Mouse (Mus musculus) MEL (cell line): Measurements from ENCODE around the gene Fam160a1. TPM values are rescaled to one million over a fixed set of nuclear protein-coding genes. Genes with fewer than 3 reads are reported as not detected.

Experiments
- DNase-seq: peaks from one replicate; pipeline ENCODE4 v3.0.0; 2011; ENCODE audit warnings: low read depth, low spot score
- H3K27ac ChIP-seq: 2 replicates; pipeline ENCODE4 v1.5.1; 2012; ENCODE audit warnings: low read depth, mild to moderate bottlenecking, control low read depth, low read length, moderate library complexity; ENCODE audit not compliant: control insufficient read depth
- H3K27me3 ChIP-seq, 2 experiments: fragments of 150-350 bp in 1 of 2; sonication (generic) in 1 of 2; 2 replicates each; pipeline ENCODE4 v1.6.1; 2012; ENCODE audit warnings: low read length in 2 of 2, mild to moderate bottlenecking in 2 of 2, improper control_type of control experiment in 1 of 2, moderate library complexity in 1 of 2; ENCODE audit not compliant: insufficient read depth in 2 of 2, control insufficient read depth in 1 of 2
- H3K36me3 ChIP-seq, 2 experiments: 2 replicates each; pipeline ENCODE4 v1.6.1; 2012 to 2014; ENCODE audit warnings: low read length in 2 of 2, improper control_type of control experiment in 1 of 2, inconsistent platforms in 1 of 2, mild to moderate bottlenecking in 1 of 2; ENCODE audit not compliant: insufficient read depth in 2 of 2, control insufficient read depth in 1 of 2
- H3K4me1 ChIP-seq, 2 experiments: fragments of 150-350 bp in 1 of 2; sonication (generic) in 1 of 2; 2 replicates each; pipeline ENCODE4 v1.6.1; 2012; ENCODE audit warnings: low read length in 2 of 2, improper control_type of control experiment in 1 of 2, mild to moderate bottlenecking in 1 of 2; ENCODE audit not compliant: insufficient read depth in 2 of 2, control insufficient read depth in 1 of 2
- H3K4me3 ChIP-seq, 2 experiments: fragments of 150-350 bp in 1 of 2; sonication (generic) in 1 of 2; 2 replicates each; pipeline ENCODE4 v1.5.1; 2012; ENCODE audit warnings: low read depth in 2 of 2, low read length in 2 of 2, mild to moderate bottlenecking in 2 of 2, moderate library complexity in 2 of 2, control low read depth in 1 of 2, improper control_type of control experiment in 1 of 2; ENCODE audit not compliant: control insufficient read depth in 1 of 2, insufficient read depth in 1 of 2
- H3K79me2 ChIP-seq: 2 replicates; pipeline ENCODE4 v1.6.1; 2012; ENCODE audit warnings: mild to moderate bottlenecking, low read length, moderate library complexity; ENCODE audit not compliant: control insufficient read depth, poor library complexity, insufficient read depth
- H3K9ac ChIP-seq: 2 replicates; pipeline ENCODE4 v1.6.1; 2012; ENCODE audit warnings: low read depth, mild to moderate bottlenecking, control low read depth, low read length, moderate library complexity; ENCODE audit not compliant: control insufficient read depth, poor library complexity, severe bottlenecking
- H3K9me3 ChIP-seq: fragments of 150-350 bp; sonication (generic); replicated peaks from 2 replicates; pipeline ENCODE4 v1.6.1; 2012; ENCODE audit warnings: mild to moderate bottlenecking, low read length, improper control_type of control experiment, moderate library complexity; ENCODE audit not compliant: insufficient read depth
- BHLHE40 ChIP-seq: IDR thresholded peaks from 2 replicates; pipeline ENCODE4 v1.6.1; 2012; ENCODE audit warnings: low read depth, mild to moderate bottlenecking, inconsistent platforms, low read length, improper control_type of control experiment, borderline replicate concordance
- CTCF ChIP-seq, 3 experiments: IDR thresholded peaks in 2 of 3; conservative IDR thresholded peaks in 1 of 3; 2 replicates each; pipeline ENCODE4 v1.5.1; 2011 to 2012; ENCODE audit warnings: low read length in 3 of 3, low read depth in 2 of 3, mild to moderate bottlenecking in 2 of 3, improper control_type of control experiment in 1 of 3, inconsistent platforms in 1 of 3, mixed read lengths in 1 of 3, moderate library complexity in 1 of 3; ENCODE audit not compliant: control insufficient read depth in 1 of 3, insufficient read depth in 1 of 3, poor library complexity in 1 of 3, severe bottlenecking in 1 of 3
- E2F4 ChIP-seq: IDR thresholded peaks from 2 replicates; pipeline ENCODE4 v1.6.1; 2011; ENCODE audit warnings: low read depth, low read length, improper control_type of control experiment, borderline replicate concordance
- ETS1 ChIP-seq: IDR thresholded peaks from 2 replicates; pipeline ENCODE4 v1.6.1; 2012; ENCODE audit warnings: low read depth, mild to moderate bottlenecking, inconsistent platforms, low read length, improper control_type of control experiment, moderate library complexity
- GATA1 ChIP-seq: IDR thresholded peaks from 2 replicates; pipeline ENCODE4 v1.6.1; 2011; ENCODE audit warnings: low read depth, low read length, improper control_type of control experiment
- HCFC1 ChIP-seq: IDR thresholded peaks from 2 replicates; pipeline ENCODE4 v1.6.1; 2012; ENCODE audit warnings: low read depth, mild to moderate bottlenecking, inconsistent platforms, low read length, improper control_type of control experiment, moderate library complexity
- MAZ ChIP-seq: IDR thresholded peaks from 2 replicates; pipeline ENCODE4 v1.6.1; 2012; ENCODE audit warnings: low read depth, mild to moderate bottlenecking, inconsistent platforms, low read length, improper control_type of control experiment
- MYC ChIP-seq: IDR thresholded peaks from 2 replicates; pipeline ENCODE4 v1.6.1; 2011; ENCODE audit warnings: low read depth, mild to moderate bottlenecking, low read length, improper control_type of control experiment, moderate library complexity
- NELFE ChIP-seq: IDR thresholded peaks from 2 replicates; pipeline ENCODE4 v1.6.1; 2011; ENCODE audit warnings: low read depth, low read length, improper control_type of control experiment
- NRF1 ChIP-seq: IDR thresholded peaks from 2 replicates; pipeline ENCODE4 v1.6.1; 2014; ENCODE audit warnings: low read depth, mild to moderate bottlenecking, inconsistent platforms, low read length, improper control_type of control experiment, moderate library complexity; ENCODE audit not compliant: poor library complexity, insufficient read depth, severe bottlenecking
- POLR2AphosphoS2 ChIP-seq: IDR thresholded peaks from 2 replicates; pipeline ENCODE4 v1.6.1; 2011; ENCODE audit warnings: low read length, improper control_type of control experiment
- POLR2AphosphoS5 ChIP-seq: IDR thresholded peaks from 2 replicates; pipeline ENCODE4 v1.6.1; 2012; ENCODE audit warnings: low read depth, borderline replicate concordance, mild to moderate bottlenecking, inconsistent platforms, low read length, moderate library complexity, mixed read lengths
- RAD21 ChIP-seq: IDR thresholded peaks from 2 replicates; pipeline ENCODE4 v1.6.1; 2011; ENCODE audit warnings: mild to moderate bottlenecking, low read depth, low read length, improper control_type of control experiment
- SMC3 ChIP-seq: IDR thresholded peaks from 2 replicates; pipeline ENCODE4 v1.6.1; 2011; ENCODE audit warnings: low read depth, low read length, improper control_type of control experiment
- TAL1 ChIP-seq: IDR thresholded peaks from 2 replicates; pipeline ENCODE4 v1.6.1; 2012; ENCODE audit warnings: mild to moderate bottlenecking, inconsistent platforms, low read length, moderate library complexity, mixed read lengths
- UBTF ChIP-seq: IDR thresholded peaks from 2 replicates; pipeline ENCODE4 v1.6.1; 2012; ENCODE audit warnings: low read depth, mild to moderate bottlenecking, inconsistent platforms, low read length, improper control_type of control experiment, moderate library complexity, borderline replicate concordance; ENCODE audit not compliant: insufficient read depth
- USF1 ChIP-seq: IDR thresholded peaks from 2 replicates; pipeline ENCODE4 v1.6.1; 2014; ENCODE audit warnings: low read depth, mild to moderate bottlenecking, inconsistent platforms, low read length, improper control_type of control experiment, moderate library complexity
- ZC3H11A ChIP-seq: IDR thresholded peaks from 2 replicates; pipeline ENCODE4 v1.6.1; 2012; ENCODE audit warnings: low read depth, mild to moderate bottlenecking, inconsistent platforms, low read length, improper control_type of control experiment
- ZKSCAN1 ChIP-seq: IDR thresholded peaks from 2 replicates; pipeline ENCODE4 v1.6.1; 2012; ENCODE audit warnings: low read depth, mild to moderate bottlenecking, inconsistent platforms, low read length, improper control_type of control experiment, moderate library complexity
- ZMIZ1 ChIP-seq: IDR thresholded peaks from 2 replicates; pipeline ENCODE4 v1.6.1; 2012; ENCODE audit warnings: low read depth, mild to moderate bottlenecking, inconsistent platforms, low read length, improper control_type of control experiment, moderate library complexity
- ZNF384 ChIP-seq: IDR thresholded peaks from 2 replicates; pipeline ENCODE4 v1.6.1; 2012; ENCODE audit warnings: low read depth, mild to moderate bottlenecking, inconsistent platforms, low read length, improper control_type of control experiment
- polyA plus RNA-seq, 2 experiments: library from polyadenylated mRNA; stranded (reverse) in 1 of 2; unstranded in 1 of 2; fragments of >175 nt in 1 of 2; fragments of >200 nt in 1 of 2; gene quantifications; 2 replicates each; pipeline versions ENCODE4 v1.2.1 to v1.2.4; 2012; ENCODE audit warnings: low replicate concordance in 2 of 2, low read depth in 1 of 2; ENCODE audit not compliant: insufficient read length in 2 of 2, insufficient read depth in 1 of 2, missing spikeins in 1 of 2
- total RNA-seq: library from RNA; depleted of rRNA; stranded (reverse); fragments of 300-350 nt; gene quantifications from 2 replicates; pipeline ENCODE4 v1.2.3, GENCODE M21; 2012

Fam160a1 gene
- total and polyA plus RNA-seq, 3 experiments = not detected

DNA sequence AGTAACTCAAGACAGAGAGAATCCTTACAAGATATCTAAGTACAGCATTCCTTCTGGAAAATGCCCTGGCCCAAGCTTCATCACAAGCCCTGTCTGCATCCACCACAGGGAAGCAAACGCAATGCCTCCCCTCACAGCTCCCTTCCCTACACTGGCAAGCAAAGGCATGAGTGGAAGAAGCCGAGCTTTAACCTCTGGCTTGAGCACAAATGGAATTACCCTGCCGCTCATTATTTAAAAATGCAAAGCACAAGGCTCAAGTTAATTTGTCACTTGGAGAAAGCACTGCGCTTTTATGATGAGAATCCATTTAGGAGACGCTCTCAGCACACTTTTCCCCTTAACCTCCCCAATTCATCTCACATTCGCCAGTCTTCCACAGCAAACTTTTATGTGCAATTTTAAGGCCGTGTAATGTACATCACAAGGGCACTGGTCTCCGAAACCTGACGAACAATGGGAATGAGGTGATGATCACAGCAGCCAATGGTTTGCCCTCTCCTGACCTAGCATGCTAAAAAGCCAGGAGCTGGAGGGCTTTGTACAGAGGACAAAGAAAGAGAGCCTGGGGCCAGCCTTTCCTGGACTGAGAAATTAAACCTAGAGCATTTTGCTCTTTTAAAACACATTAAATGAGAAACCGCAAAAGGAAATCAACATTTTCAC is 15.5 kb upstream of the Fam160a1 start:
- TF ChIP-seq TAL1 = no peak
- TF ChIP-seq POLR2AphosphoS5 = no peak
- no peak for TF ChIP-seq NELFE
- no peak for TF ChIP-seq SMC3
- no peak for TF ChIP-seq MAZ
- no peak for TF ChIP-seq POLR2AphosphoS2
- no peak for TF ChIP-seq HCFC1
- no peak for TF ChIP-seq GATA1
- TF ChIP-seq ZNF384 = no peak
- no peak for TF ChIP-seq NRF1
- no peak for TF ChIP-seq ZMIZ1
- no peak for TF ChIP-seq BHLHE40
- no peak for TF ChIP-seq RAD21
- no peak for TF ChIP-seq ZKSCAN1
- TF ChIP-seq ETS1 = no peak
- TF ChIP-seq UBTF = no peak
- TF ChIP-seq ZC3H11A = no peak
- no peak for TF ChIP-seq CTCF (IDR thresholded peaks at IDR 0.05 in 2 of 3, conservative IDR thresholded peaks at IDR 0.05 in 1 of 3; ENCODE audit: control insufficient read depth in 1 of 3, insufficient read depth in 1 of 3, low read depth in 2 of 3, low read length in 3 of 3, poor library complexity in 1 of 3, severe bottlenecking in 1 of 3)
- no peak for TF ChIP-seq MYC
- no peak for TF ChIP-seq USF1
- Histone ChIP-seq H3K9me3 (no peaks in the 10 kb centered on the region), H3K4me3 (no peak overlapping the region), H3K9ac (no peak overlapping the region), H3K36me3 (no peaks in the 10 kb centered on the region), H3K27ac (no peak overlapping the region), H3K79me2 (no peaks in the 10 kb centered on the region), H3K4me1 (no peaks in the 10 kb centered on the region), H3K27me3 (no peaks in the 10 kb centered on the region)
- no peak for DNase-seq

GRCm38 (mm10) chr3:85831785-85832184 is 14.7 kb upstream of the Fam160a1 start:
- DNase-seq = no peak
- no peak for TF ChIP-seq NRF1
- TF ChIP-seq HCFC1 = no peak
- TF ChIP-seq E2F4 = no peak
- no peak overlapping the region for H3K4me3 ChIP-seq
- no peaks in the 10 kb centered on the region for H3K9me3 ChIP-seq
- H3K79me2 ChIP-seq = no peaks in the 10 kb centered on the region
- no peaks in the 10 kb centered on the region for H3K4me1 ChIP-seq
- H3K27me3 ChIP-seq = no peaks in the 10 kb centered on the region
- H3K36me3 ChIP-seq = no peaks in the 10 kb centered on the region
- no peak overlapping the region for H3K27ac ChIP-seq
- no peak overlapping the region for H3K9ac ChIP-seq
